Mouse (Mus musculus) neural tube, embryonic 11.5 days (tissue): ENCODE measurements around the gene Mrpl20. TPM values are rescaled to one million over a fixed set of nuclear protein-coding genes. Genes with fewer than 3 reads are reported as not detected.
A peak's percentile ranks its signal among the peaks of the same experiment; 100 is the strongest.

Source experiments
- ATAC-seq: fragments of 200-750 bp; cut with Nextera tagmentation; 2 replicates; pipeline ENCODE4 v1.8.0; 2017; ENCODE audit warnings: moderate number of reproducible peaks, mild to moderate bottlenecking, moderate TSS enrichment, moderate library complexity; ENCODE audit not compliant: insufficient read depth, low FRiP score, low TSS enrichment
- DNase-seq: peaks from one replicate; pipeline ENCODE4 v3.0.0-alpha.2; 2015; ENCODE audit warnings: low spot score
- H3K27ac ChIP-seq: fragments of 300-500 bp; sonication (generic); 2 replicates; pipeline ENCODE4 v1.5.1; 2014; ENCODE audit warnings: low read depth, mild to moderate bottlenecking, low read length
- H3K27me3 ChIP-seq: fragments of 300-500 bp; sonication (generic); 2 replicates; pipeline ENCODE4 v1.6.1; 2014; ENCODE audit warnings: mild to moderate bottlenecking, low read length, mixed read lengths; ENCODE audit not compliant: control insufficient read depth, insufficient read depth
- H3K36me3 ChIP-seq: fragments of 300-500 bp; sonication (generic); 2 replicates; pipeline ENCODE4 v1.6.1; 2014; ENCODE audit warnings: mild to moderate bottlenecking, low read length, moderate library complexity, mixed read lengths; ENCODE audit not compliant: control insufficient read depth, insufficient read depth
- H3K4me1 ChIP-seq: fragments of 300-500 bp; sonication (generic); 2 replicates; pipeline ENCODE4 v1.6.1; 2014; ENCODE audit warnings: low read length, mixed read lengths; ENCODE audit not compliant: control insufficient read depth, insufficient read depth
- H3K4me2 ChIP-seq: fragments of 300-500 bp; sonication (generic); 2 replicates; pipeline ENCODE4 v1.6.1; 2014; ENCODE audit warnings: low read depth, mild to moderate bottlenecking, moderate library complexity
- H3K4me3 ChIP-seq: fragments of 300-500 bp; sonication (generic); 2 replicates; pipeline ENCODE4 v1.5.1; 2014; ENCODE audit warnings: low read depth, low read length
- H3K9ac ChIP-seq: fragments of 300-500 bp; sonication (generic); 2 replicates; pipeline ENCODE4 v1.6.1; 2014; ENCODE audit warnings: mild to moderate bottlenecking, low read length
- H3K9me3 ChIP-seq: fragments of 300-500 bp; sonication (generic); 2 replicates; pipeline ENCODE4 v1.6.1; 2016; ENCODE audit warnings: low read length; ENCODE audit not compliant: control insufficient read depth
- WGBS: fragments of 180-500 bp; shearing (Covaris S2); extraction: QIAGEN DNeasy Blood & Tissue Kit; methylation state at CpG from one replicate; pipeline ENCODE4 v1.1.7; 2014; 5-methylcytosine and 5-hydroxymethylcytosine counted together
- polyA plus RNA-seq: library from polyadenylated mRNA; unstranded; fragments of >200 nt; fragmentation: Nextera tagmentation; extraction: Ambion mirVana; gene quantifications from 2 replicates; pipeline ENCODE4 v1.2.1, GENCODE M21; 2014

Gene Mrpl20
- polyA plus RNA-seq, 1 experiment from 2014 or later, result 225 TPM

DNA sequence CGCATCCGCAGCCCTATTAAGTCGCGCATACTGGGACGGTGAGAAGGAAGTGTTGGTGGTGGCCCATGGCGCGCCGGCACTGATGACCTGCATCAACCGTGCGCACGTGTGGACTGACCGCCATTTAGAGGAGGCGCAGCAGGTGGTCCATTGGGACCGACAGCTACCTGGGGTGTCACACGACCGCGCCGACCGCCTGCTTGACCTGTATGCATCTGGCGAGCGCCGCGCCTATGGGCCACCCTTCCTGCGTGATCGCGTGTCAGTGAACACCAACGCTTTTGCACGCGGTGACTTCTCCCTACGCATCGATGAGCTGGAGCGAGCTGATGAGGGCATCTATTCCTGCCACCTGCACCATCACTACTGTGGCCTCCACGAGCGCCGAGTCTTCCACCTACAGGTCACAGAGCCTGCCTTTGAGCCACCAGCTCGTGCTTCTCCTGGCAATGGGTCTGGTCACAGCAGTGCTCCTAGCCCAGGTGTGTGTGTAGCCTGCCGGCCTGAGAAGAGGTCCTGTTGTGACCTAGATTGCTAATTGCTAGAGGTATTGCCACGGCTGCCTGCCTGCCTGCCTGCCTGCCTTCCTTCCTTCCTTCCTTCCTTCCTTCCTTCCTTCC, 39.1 kb downstream of the Mrpl20 start:
- no peaks in the 10 kb centered on the region for H3K9me3 ChIP-seq

DNA sequence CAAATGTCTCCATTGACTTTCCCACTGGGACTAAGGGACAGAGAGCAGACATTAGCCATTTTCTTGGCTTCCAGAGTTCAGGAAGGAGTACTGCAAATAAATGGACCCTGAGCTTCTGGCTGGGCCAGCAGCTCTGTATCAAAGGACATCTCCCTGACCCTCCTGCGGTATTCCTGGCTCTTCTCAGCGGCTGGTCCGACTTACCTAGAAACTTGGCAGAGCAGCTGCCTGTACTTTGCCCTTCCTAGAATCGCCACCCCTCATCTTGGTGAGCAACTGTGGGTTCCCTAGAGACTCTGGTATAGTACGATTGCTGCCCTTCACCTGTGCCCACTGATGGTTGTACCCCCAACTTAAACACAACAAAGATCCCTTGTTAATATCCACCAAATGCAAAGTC, 40.6 kb downstream of the Mrpl20 start:
- Histone ChIP-seq H3K36me3 (peaks cover 2% of the 10 kb centered on the region; the same call in 1 of the 2 replicates), H3K27me3 (peaks cover 7% of the 10 kb centered on the region), H3K4me1 (peaks cover 32% of the 10 kb centered on the region), H3K4me3 (no peak overlapping the region), H3K9me3 (no peaks in the 10 kb centered on the region), H3K9ac (no peak overlapping the region), H3K27ac (no peak overlapping the region), H3K4me2 (no peak overlapping the region)
- ATAC-seq (no peak), DNase-seq (no peak)
- 88% methylated on average over 5 of the region's 5 CpGs for WGBS

More for the DNA sequence above, 39.1 kb downstream of the Mrpl20 start:
- H3K27ac ChIP-seq, result no peak overlapping the region
- H3K9ac ChIP-seq, result no peak overlapping the region
- peak overlapping the region; percentile 57 for H3K4me2 ChIP-seq
- peaks cover 27% of the 10 kb centered on the region for H3K4me1 ChIP-seq
- ATAC-seq (no peak), DNase-seq (no peak)
- H3K27me3 ChIP-seq, result peaks cover 7% of the 10 kb centered on the region
- peaks cover 2% of the 10 kb centered on the region; the same call in 1 of the 2 replicates for H3K36me3 ChIP-seq
- peak overlapping the region; percentile 40; the same call in 1 of the 2 replicates for H3K4me3 ChIP-seq
- WGBS, result 36% methylated on average over 38 of the region's 38 CpGs

GRCm38 (mm10) chr4:155846871-155847578, 44.3 kb downstream of the Mrpl20 start, which contains the start of gene Dvl1:
Dvl1 (plus strand) TSS chr4:155847402.
- Histone ChIP-seq H3K9me3 (no peaks in the 10 kb centered on the region), H3K4me3 (peak within 1 kb of the TSS; percentile 93), H3K36me3 (peaks cover 2% of the 10 kb centered on the region; the same call in 1 of the 2 replicates), H3K27me3 (no peaks in the 10 kb centered on the region), H3K4me2 (peak within 1 kb of the TSS; percentile 92), H3K27ac (peak within 1 kb of the TSS; percentile 31; the same call in 1 of the 2 replicates), H3K4me1 (peaks cover 18% of the 10 kb centered on the region), H3K9ac (peak within 1 kb of the TSS; percentile 87)
- 3% methylated on average over 46 of the region's 65 CpGs for WGBS
- DNase-seq (peak; percentile 94), ATAC-seq (peak; percentile 89)

- H3K27ac ChIP-seq, result peak overlapping the region; percentile 31; the same call in 1 of the 2 replicates
- no peaks in the 10 kb centered on the region for H3K9me3 ChIP-seq
- H3K4me3 ChIP-seq, result peak overlapping the region; percentile 93
- peak overlapping the region; percentile 92 for H3K4me2 ChIP-seq
- peaks cover 2% of the 10 kb centered on the region; the same call in 1 of the 2 replicates for H3K36me3 ChIP-seq
- 2% methylated on average over 61 of the region's 69 CpGs for WGBS
- no peaks in the 10 kb centered on the region for H3K27me3 ChIP-seq
- peaks cover 18% of the 10 kb centered on the region for H3K4me1 ChIP-seq
- DNase-seq (peak; percentile 44), ATAC-seq (peak; percentile 42)
- peak overlapping the region; percentile 87 for H3K9ac ChIP-seq
Measured at GRCm38 (mm10) chr4:155847591-155848352, 45.1 kb downstream of the Mrpl20 start.

- peak overlapping the region; percentile 87 for H3K9ac ChIP-seq
- peaks cover 18% of the 10 kb centered on the region for H3K4me1 ChIP-seq
- no peak for ATAC-seq
- no peak overlapping the region for H3K27ac ChIP-seq
- WGBS, result 58% methylated on average over 7 of the region's 7 CpGs
- H3K36me3 ChIP-seq, result peaks cover 2% of the 10 kb centered on the region; the same call in 1 of the 2 replicates
- peak overlapping the region; percentile 92 for H3K4me2 ChIP-seq
- H3K9me3 ChIP-seq, result no peaks in the 10 kb centered on the region
- H3K4me3 ChIP-seq, result peak overlapping the region; percentile 93
- H3K27me3 ChIP-seq, result no peaks in the 10 kb centered on the region
- no peak for DNase-seq
Measured at GRCm38 (mm10) chr4:155848434-155849095, 45.9 kb downstream of the Mrpl20 start.

- no peak overlapping the region for H3K4me2 ChIP-seq
- H3K27me3 ChIP-seq, result no peaks in the 10 kb centered on the region
- ATAC-seq (no peak), DNase-seq (no peak)
- H3K4me3 ChIP-seq, result no peak overlapping the region
- WGBS, result 86% methylated on average over 2 of the region's 2 CpGs
- H3K9me3 ChIP-seq, result no peaks in the 10 kb centered on the region
- no peaks in the 10 kb centered on the region for H3K36me3 ChIP-seq
- no peak overlapping the region for H3K9ac ChIP-seq
- H3K4me1 ChIP-seq, result peaks cover 18% of the 10 kb centered on the region
- no peak overlapping the region for H3K27ac ChIP-seq
Measured at GRCm38 (mm10) chr4:155849391-155849790, 46.7 kb downstream of the Mrpl20 start.

GRCm38 (mm10) chr4:155849792-155850451, 47.2 kb downstream of the Mrpl20 start:
- H3K27me3 ChIP-seq, result no peaks in the 10 kb centered on the region
- no peak overlapping the region for H3K4me2 ChIP-seq
- H3K36me3 ChIP-seq, result peaks cover under 1% of the 10 kb centered on the region
- H3K4me1 ChIP-seq, result peaks cover 18% of the 10 kb centered on the region
- WGBS, result 84% methylated on average over 3 of the region's 3 CpGs
- ATAC-seq, result no peak
- no peak overlapping the region for H3K4me3 ChIP-seq
- H3K27ac ChIP-seq, result no peak overlapping the region
- no peaks in the 10 kb centered on the region for H3K9me3 ChIP-seq
- H3K9ac ChIP-seq, result no peak overlapping the region
- no peak for DNase-seq

DNA sequence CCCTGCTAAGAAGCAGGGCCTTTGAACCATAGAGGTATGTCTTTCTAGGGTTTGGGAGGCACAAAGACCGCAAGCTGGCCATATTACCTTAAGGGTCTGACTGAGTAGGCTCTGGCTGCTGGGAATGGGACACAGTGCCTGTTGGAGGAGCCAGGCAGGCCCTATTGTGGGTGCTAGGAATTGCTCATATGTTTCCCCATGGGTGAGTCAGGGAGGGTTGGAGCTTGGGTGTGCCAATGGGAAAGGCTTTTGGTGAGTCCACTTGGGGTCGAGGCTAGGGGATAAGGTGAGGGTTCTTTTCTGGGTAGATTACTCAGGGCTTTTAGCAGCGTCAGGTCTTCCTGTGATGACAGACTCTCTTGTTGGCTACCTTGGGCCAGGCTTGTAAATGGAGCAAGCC, 48.7 kb downstream of the Mrpl20 start:
- 91% methylated on average over 3 of the region's 3 CpGs for WGBS
- Histone ChIP-seq H3K27me3 (no peaks in the 10 kb centered on the region), H3K4me1 (peaks cover 17% of the 10 kb centered on the region), H3K27ac (no peak overlapping the region), H3K4me2 (no peak overlapping the region), H3K9me3 (no peaks in the 10 kb centered on the region), H3K36me3 (peaks cover 4% of the 10 kb centered on the region), H3K9ac (no peak overlapping the region), H3K4me3 (no peak overlapping the region)
- DNase-seq (no peak), ATAC-seq (no peak)
